Mouse (Mus musculus): Measurements from ENCODE around the gene Map4. TPM values are rescaled to one million over a fixed set of nuclear protein-coding genes. Genes with fewer than 3 reads are reported as not detected.
A peak's percentile ranks its signal among the peaks of the same experiment; 100 is the strongest.
"Not testable (repeated sequence)": the region's sequence is repeated elsewhere in the genome, so short reads cannot be mapped to it uniquely, and the experiment has no call there.

The Map4 gene
- polyA plus RNA-seq, 1 experiment from 2014 or later = 60.8 TPM

DNA sequence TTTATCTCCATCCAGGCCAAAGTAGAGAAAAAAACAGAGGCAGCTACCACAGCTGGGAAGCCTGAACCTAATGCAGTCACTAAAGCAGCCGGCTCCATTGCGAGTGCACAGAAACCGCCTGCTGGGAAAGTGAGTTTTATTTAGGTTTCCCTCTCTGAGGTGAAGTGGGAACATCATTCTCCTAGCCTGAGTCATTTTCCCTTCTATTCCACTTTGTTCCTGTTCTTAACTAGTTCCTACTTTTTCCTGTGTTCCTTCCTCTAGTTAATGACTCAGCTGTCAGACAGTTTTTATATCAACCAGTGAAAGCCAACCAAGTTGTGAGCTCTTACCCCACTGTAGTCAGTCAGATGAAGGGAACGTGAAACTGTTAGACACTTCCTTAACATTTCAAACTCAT is 139.8 kb downstream of the Map4 start:
- WGBS = 66% methylated on average over 4 of the region's 4 CpGs
- Histone ChIP-seq H3K9ac (ENCODE audit: low read length) (no peak overlapping the region), H3K27ac (ENCODE audit: low read depth) (no peak overlapping the region), H3K4me1 (replicated peaks; ENCODE audit: control insufficient read depth, insufficient read depth, low read length) (no peaks in the 10 kb centered on the region), H3K4me2 (ENCODE audit: low read length) (no peak overlapping the region), H3K9me3 (ENCODE audit: control insufficient read depth, low read length) (no peaks in the 10 kb centered on the region), H3K27me3 (replicated peaks; ENCODE audit: control insufficient read depth, insufficient read depth, low read length) (no peaks in the 10 kb centered on the region), H3K36me3 (ENCODE audit: control insufficient read depth, insufficient read depth, low read length) (peaks cover 59% of the 10 kb centered on the region), H3K4me3 (ENCODE audit: low read depth, low read length) (no peak overlapping the region)
- ATAC-seq (replicated peaks; ENCODE audit: low FRiP score, low TSS enrichment, low read depth) (no peak), DNase-seq (ENCODE audit: low spot score) (no peak)

DNA sequence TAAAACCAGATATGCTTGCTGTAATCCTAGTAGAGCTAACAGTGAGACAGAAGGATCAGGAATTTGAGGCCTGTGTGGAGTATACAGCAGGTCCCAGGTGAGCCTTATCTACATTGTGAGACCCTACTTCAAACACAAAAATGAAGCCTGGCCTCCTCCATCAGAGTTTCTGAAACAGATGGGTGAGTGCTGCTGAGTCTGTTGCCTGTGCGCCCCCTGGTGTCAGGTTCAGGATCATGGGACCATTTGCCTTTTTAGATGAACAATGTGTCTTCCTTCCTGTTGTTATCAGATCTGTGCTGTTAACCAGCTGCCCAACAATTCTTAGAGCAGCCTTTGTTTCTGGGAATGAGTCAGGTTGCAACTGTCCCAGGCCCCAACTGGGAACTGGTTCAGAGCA is 140.6 kb downstream of the Map4 start:
- H3K27me3 ChIP-seq (replicated peaks; ENCODE audit: control insufficient read depth, insufficient read depth, low read length) = no peaks in the 10 kb centered on the region
- no peak overlapping the region for H3K4me2 ChIP-seq (ENCODE audit: low read length)
- H3K9ac ChIP-seq (ENCODE audit: low read length) = no peak overlapping the region
- 0% methylated on average over 1 of the region's 1 CpGs for WGBS
- ATAC-seq (replicated peaks; ENCODE audit: low FRiP score, low TSS enrichment, low read depth) (0 out of 2 replicates have a peak, but pooled peaks have one; percentile 12), DNase-seq (ENCODE audit: low spot score) (peak; percentile 87)
- H3K4me3 ChIP-seq (ENCODE audit: low read depth, low read length) = no peak overlapping the region
- H3K9me3 ChIP-seq (ENCODE audit: control insufficient read depth, low read length) = no peaks in the 10 kb centered on the region
- H3K36me3 ChIP-seq (ENCODE audit: control insufficient read depth, insufficient read depth, low read length) = peaks cover 62% of the 10 kb centered on the region
- H3K4me1 ChIP-seq (replicated peaks; ENCODE audit: control insufficient read depth, insufficient read depth, low read length) = no peaks in the 10 kb centered on the region
- no peak overlapping the region for H3K27ac ChIP-seq (ENCODE audit: low read depth)

DNA sequence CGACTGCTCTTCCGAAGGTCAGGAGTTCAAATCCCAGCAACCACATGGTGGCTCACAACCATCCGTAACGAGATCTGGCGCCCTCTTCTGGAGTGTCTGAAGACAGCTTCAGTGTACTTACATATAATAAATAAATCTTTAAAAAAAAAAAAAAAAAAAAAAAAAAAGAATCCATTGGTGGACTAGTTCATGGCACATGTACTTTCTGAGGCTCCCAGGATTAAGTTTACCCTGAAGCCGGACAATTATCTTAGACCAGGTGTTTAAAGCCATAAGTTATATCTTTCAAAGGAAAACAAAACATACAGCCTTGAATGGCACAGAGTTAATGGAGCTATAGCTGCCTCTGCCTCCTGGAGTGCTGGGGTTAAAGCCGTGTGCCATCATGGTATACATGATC is 145.2 kb downstream of the Map4 start:
- DNase-seq (ENCODE audit: low spot score); H3K4me2 ChIP-seq (ENCODE audit: low read length); ATAC-seq (replicated peaks; ENCODE audit: low FRiP score, low TSS enrichment, low read depth); H3K27me3 ChIP-seq (replicated peaks; ENCODE audit: control insufficient read depth, insufficient read depth, low read length); H3K9me3 ChIP-seq (ENCODE audit: control insufficient read depth, low read length); H3K4me1 ChIP-seq (replicated peaks; ENCODE audit: control insufficient read depth, insufficient read depth, low read length); H3K27ac ChIP-seq (ENCODE audit: low read depth); H3K9ac ChIP-seq (ENCODE audit: low read length); H3K4me3 ChIP-seq (ENCODE audit: low read depth, low read length): not testable (repeated sequence)
- 79% methylated on average over 4 of the region's 7 CpGs for WGBS
- H3K36me3 ChIP-seq (ENCODE audit: control insufficient read depth, insufficient read depth, low read length) = peaks cover 67% of the 10 kb centered on the region

DNA sequence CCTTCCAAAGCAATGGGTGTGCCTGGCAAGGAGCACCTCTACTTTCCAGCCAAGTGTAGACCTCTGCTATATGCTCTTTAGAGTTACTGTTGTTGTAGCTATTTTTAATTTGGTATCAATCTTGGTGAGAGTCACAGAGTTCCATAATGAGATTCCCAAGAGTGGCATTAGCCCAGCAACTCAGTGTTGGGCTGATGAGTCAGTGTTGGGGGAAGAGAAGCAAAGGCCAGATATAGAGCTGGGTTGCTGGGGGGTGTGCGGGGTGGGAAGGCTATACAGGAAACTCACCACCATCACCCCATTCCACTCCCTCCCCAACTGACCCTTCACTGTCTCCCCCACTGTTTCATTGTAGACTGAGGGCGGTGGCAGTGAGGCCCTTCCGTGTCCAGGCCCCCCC is 149.8 kb downstream of the Map4 start:
- Histone ChIP-seq H3K4me2 (ENCODE audit: low read length) (no peak overlapping the region), H3K27me3 (replicated peaks; ENCODE audit: control insufficient read depth, insufficient read depth, low read length) (no peaks in the 10 kb centered on the region), H3K9ac (ENCODE audit: low read length) (no peak overlapping the region), H3K9me3 (ENCODE audit: control insufficient read depth, low read length) (no peaks in the 10 kb centered on the region), H3K27ac (ENCODE audit: low read depth) (no peak overlapping the region), H3K4me3 (ENCODE audit: low read depth, low read length) (no peak overlapping the region), H3K4me1 (replicated peaks; ENCODE audit: control insufficient read depth, insufficient read depth, low read length) (no peaks in the 10 kb centered on the region; the same call in 1 of the 2 replicates), H3K36me3 (ENCODE audit: control insufficient read depth, insufficient read depth, low read length) (peaks cover 88% of the 10 kb centered on the region)
- 81% methylated on average over 3 of the region's 3 CpGs for WGBS
- no peak for ATAC-seq (replicated peaks; ENCODE audit: low FRiP score, low TSS enrichment, low read depth)
- DNase-seq (ENCODE audit: low spot score) = no peak

DNA sequence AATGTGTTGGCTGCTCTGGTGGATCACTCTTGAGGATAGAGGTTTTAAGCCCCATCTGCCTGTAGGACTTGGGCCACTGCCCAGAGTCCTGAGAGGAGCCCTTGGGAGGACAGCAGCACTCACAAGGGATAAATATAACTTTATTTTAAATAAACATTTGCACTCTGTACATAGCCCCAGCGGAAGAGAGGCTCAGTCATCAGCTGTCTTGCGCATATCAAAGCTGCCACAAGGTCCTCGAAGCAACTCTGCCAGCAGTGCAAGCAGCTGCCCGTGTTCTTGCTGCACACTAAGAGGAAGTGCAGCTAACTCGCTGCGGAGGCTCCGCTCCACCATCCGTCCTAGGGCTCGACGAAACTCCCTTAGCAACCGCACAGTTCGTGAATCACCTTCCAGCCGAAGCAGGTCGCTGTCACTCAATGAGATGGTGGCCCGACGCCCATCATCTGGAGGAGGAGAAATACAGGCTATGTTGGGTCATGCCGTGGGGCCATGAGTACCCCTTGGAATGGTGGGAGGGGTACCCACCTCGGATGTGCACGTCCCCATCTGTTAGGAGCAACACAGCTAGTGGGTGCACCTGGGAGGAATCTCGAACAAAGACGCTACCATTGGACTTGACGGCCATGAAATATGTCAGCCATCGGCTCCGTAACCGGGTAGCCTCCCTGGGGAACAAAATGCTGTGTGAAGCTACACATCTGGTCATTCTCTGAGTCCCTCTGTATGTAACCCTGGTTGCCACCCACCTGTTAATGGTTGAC is 153.1 kb downstream of the Map4 start:
- Histone ChIP-seq H3K4me1 (replicated peaks; ENCODE audit: control insufficient read depth, insufficient read depth, low read length) (no peaks in the 10 kb centered on the region; the same call in 1 of the 2 replicates), H3K36me3 (ENCODE audit: control insufficient read depth, insufficient read depth, low read length) (peaks cover 98% of the 10 kb centered on the region), H3K4me3 (ENCODE audit: low read depth, low read length) (no peak overlapping the region), H3K27me3 (replicated peaks; ENCODE audit: control insufficient read depth, insufficient read depth, low read length) (no peaks in the 10 kb centered on the region), H3K9me3 (ENCODE audit: control insufficient read depth, low read length) (no peaks in the 10 kb centered on the region), H3K27ac (ENCODE audit: low read depth) (no peak overlapping the region), H3K9ac (ENCODE audit: low read length) (no peak overlapping the region), H3K4me2 (ENCODE audit: low read length) (no peak overlapping the region)
- WGBS = 81% methylated on average over 25 of the region's 25 CpGs
- peak; percentile 30; the same call in 1 of the 2 replicates for ATAC-seq (replicated peaks; ENCODE audit: low FRiP score, low TSS enrichment, low read depth)
- DNase-seq (ENCODE audit: low spot score) = peak; percentile 57

DNA sequence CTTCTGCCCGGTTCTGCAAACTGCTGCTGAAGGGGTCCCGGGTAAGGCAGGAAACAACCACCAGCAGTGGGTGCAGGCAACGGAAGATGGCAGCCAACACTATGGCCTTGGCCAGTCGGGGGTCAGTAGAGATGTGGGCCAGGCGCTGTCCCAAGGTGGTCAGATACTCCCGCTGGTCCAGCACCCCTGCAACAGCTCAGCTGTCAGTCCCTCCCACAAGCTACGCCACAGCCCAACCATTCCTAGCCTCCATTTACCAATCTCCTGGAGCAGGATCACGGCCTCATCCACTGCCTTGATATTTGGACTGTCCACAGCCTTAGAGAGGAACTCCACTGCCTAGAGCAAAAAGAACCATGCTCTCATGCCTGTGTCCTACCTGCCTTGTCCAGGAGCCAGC is 154.4 kb downstream of the Map4 start:
- H3K4me2 ChIP-seq (ENCODE audit: low read length) = no peak overlapping the region
- 92% methylated on average over 8 of the region's 8 CpGs for WGBS
- peaks cover 98% of the 10 kb centered on the region for H3K36me3 ChIP-seq (ENCODE audit: control insufficient read depth, insufficient read depth, low read length)
- no peak overlapping the region for H3K27ac ChIP-seq (ENCODE audit: low read depth)
- H3K27me3 ChIP-seq (replicated peaks; ENCODE audit: control insufficient read depth, insufficient read depth, low read length) = no peaks in the 10 kb centered on the region
- no peaks in the 10 kb centered on the region for H3K9me3 ChIP-seq (ENCODE audit: control insufficient read depth, low read length)
- ATAC-seq (replicated peaks; ENCODE audit: low FRiP score, low TSS enrichment, low read depth) (no peak), DNase-seq (ENCODE audit: low spot score) (no peak)
- H3K4me3 ChIP-seq (ENCODE audit: low read depth, low read length) = no peak overlapping the region
- H3K9ac ChIP-seq (ENCODE audit: low read length) = no peak overlapping the region
- H3K4me1 ChIP-seq (replicated peaks; ENCODE audit: control insufficient read depth, insufficient read depth, low read length) = no peaks in the 10 kb centered on the region; the same call in 1 of the 2 replicates

DNA sequence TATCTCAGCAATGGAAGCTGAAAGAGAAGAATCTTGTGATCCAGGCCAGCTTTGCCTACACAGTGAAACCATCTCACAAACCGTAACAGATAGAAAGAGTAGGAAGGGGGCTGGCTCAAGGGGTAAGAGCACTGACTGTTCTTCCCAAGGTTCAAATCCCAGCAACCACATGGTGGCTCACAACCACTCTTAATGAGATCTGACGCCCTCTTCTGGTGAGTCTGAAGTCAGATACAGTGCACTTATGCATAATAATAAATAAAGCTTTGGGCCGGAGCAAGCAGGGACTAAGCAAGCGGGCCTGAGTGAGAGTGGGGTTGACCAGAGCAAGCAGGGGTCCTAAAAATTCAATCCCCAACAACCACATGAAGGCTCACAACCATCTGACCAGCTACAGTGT is 162.0 kb downstream of the Map4 start:
- H3K27me3 ChIP-seq (replicated peaks; ENCODE audit: control insufficient read depth, insufficient read depth, low read length) = no peaks in the 10 kb centered on the region
- H3K27ac ChIP-seq (ENCODE audit: low read depth) = no peak overlapping the region
- no peaks in the 10 kb centered on the region for H3K9me3 ChIP-seq (ENCODE audit: control insufficient read depth, low read length)
- H3K4me1 ChIP-seq (replicated peaks; ENCODE audit: control insufficient read depth, insufficient read depth, low read length) = no peaks in the 10 kb centered on the region
- DNase-seq (ENCODE audit: low spot score) (no peak), ATAC-seq (replicated peaks; ENCODE audit: low FRiP score, low TSS enrichment, low read depth) (no peak)
- H3K4me2 ChIP-seq (ENCODE audit: low read length) = no peak overlapping the region
- no peak overlapping the region for H3K9ac ChIP-seq (ENCODE audit: low read length)
- 88% methylated on average over 4 of the region's 4 CpGs for WGBS
- H3K36me3 ChIP-seq (ENCODE audit: control insufficient read depth, insufficient read depth, low read length) = peaks cover 96% of the 10 kb centered on the region
- no peak overlapping the region for H3K4me3 ChIP-seq (ENCODE audit: low read depth, low read length)

DNA sequence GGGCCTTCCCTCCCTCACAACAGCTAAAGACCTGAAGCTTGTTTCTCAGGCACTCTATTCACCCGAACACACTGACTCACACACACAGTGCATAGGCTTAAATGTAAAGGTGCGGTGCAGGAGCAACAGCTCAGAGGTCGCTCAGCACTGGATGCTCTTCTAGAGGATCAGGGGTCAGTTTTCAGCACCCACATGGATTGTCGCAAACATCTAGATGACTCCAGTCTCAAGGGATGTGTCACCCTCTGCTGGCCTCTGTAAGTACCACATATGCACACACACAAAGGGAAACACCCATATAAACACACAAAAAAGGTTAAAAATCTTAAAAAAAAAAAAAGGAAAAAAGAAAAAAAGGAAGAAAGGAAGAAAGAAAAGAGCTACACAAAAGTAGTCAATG is 163.5 kb downstream of the Map4 start:
- no peaks in the 10 kb centered on the region for H3K27me3 ChIP-seq (replicated peaks; ENCODE audit: control insufficient read depth, insufficient read depth, low read length)
- H3K4me3 ChIP-seq (ENCODE audit: low read depth, low read length) = no peak overlapping the region
- no peak overlapping the region for H3K27ac ChIP-seq (ENCODE audit: low read depth)
- DNase-seq (ENCODE audit: low spot score) (no peak), ATAC-seq (replicated peaks; ENCODE audit: low FRiP score, low TSS enrichment, low read depth) (no peak)
- WGBS = 98% methylated on average over 4 of the region's 4 CpGs
- peaks cover 96% of the 10 kb centered on the region for H3K36me3 ChIP-seq (ENCODE audit: control insufficient read depth, insufficient read depth, low read length)
- no peaks in the 10 kb centered on the region for H3K9me3 ChIP-seq (ENCODE audit: control insufficient read depth, low read length)
- no peak overlapping the region for H3K4me2 ChIP-seq (ENCODE audit: low read length)
- H3K9ac ChIP-seq (ENCODE audit: low read length) = no peak overlapping the region
- no peaks in the 10 kb centered on the region for H3K4me1 ChIP-seq (replicated peaks; ENCODE audit: control insufficient read depth, insufficient read depth, low read length)

DNA sequence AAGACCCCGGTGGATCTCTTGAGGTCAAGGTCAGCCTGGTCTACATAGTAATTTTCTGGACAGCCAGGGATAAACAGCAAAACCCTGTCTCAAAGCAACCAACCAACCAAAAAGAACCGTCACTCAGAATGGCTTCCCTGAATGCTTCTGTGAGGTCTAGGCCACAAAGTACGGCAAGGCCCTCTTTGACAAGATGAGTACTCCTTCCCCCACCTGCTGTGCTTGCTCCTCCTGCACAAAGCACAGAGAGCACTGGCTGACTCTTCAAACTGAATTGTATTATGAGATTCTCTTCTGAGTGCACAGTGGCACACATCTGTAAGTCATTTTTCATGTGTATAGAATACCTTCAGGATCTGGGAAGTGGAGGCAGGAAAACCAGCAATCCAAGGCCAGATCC is 166.5 kb downstream of the Map4 start:
- no peak overlapping the region for H3K9ac ChIP-seq (ENCODE audit: low read length)
- peaks cover 74% of the 10 kb centered on the region for H3K36me3 ChIP-seq (ENCODE audit: control insufficient read depth, insufficient read depth, low read length)
- no peak overlapping the region for H3K27ac ChIP-seq (ENCODE audit: low read depth)
- H3K4me3 ChIP-seq (ENCODE audit: low read depth, low read length) = no peak overlapping the region
- no peak overlapping the region for H3K4me2 ChIP-seq (ENCODE audit: low read length)
- no peak for DNase-seq (ENCODE audit: low spot score)
- no peaks in the 10 kb centered on the region for H3K27me3 ChIP-seq (replicated peaks; ENCODE audit: control insufficient read depth, insufficient read depth, low read length)
- 0 out of 2 replicates have a peak, but pooled peaks cover 3% of the 10 kb centered on the region for H3K4me1 ChIP-seq (replicated peaks; ENCODE audit: control insufficient read depth, insufficient read depth, low read length)
- no peak for ATAC-seq (replicated peaks; ENCODE audit: low FRiP score, low TSS enrichment, low read depth)
- 93% methylated on average over 3 of the region's 3 CpGs for WGBS
- H3K9me3 ChIP-seq (ENCODE audit: control insufficient read depth, low read length) = no peaks in the 10 kb centered on the region

All from intestine, embryonic 14.5 days (tissue).